28 mouse cellular contexts compared by ENCODE assay signal in the genomic region with DNA sequence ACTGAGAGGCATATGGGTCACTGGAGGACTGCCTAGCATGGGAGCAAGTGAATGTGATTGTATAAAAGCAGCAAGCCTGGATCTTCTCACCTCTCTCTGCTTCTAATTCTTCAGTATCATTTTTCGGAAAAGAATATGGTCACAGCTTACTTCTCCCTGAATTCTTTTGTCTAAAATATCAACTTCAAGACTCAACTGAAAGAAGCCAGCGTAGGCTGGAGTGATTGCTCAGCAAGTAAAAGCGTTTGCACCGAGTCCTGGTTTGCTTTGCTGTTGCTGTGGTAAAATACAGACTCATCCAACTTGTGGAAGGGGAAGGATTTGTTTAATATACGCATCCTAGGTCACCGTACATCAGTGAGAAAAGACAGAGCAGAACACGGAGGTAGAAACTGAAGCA.
A peak's percentile ranks its signal among the peaks of the same experiment; 100 is the strongest.
DNase-seq lines count a peak whose midpoint lies in the region; ATAC-seq lines count a peak whose summit lies in the region.
"Had no signal": no experiment of that assay in that cellular context is flagged by ENCODE, and none has a peak within 500 bp of the region (broad histone marks: within the 10 kb centered on the region; RNA-seq: fewer than 3 reads in every experiment).

No protein-coding gene starts in this region.

- peak; percentile 91 for ATAC-seq in frontal cortex, adult (ENCODE audit: low TSS enrichment)
- no peak for ATAC-seq in neural tube, embryonic 15.5 days (ENCODE audit: low FRiP score)
- ATAC-seq: activated CD4-positive, CD25-positive, alpha-beta regulatory T cell, adult 4 months; CD4-positive, CD25-positive, alpha-beta regulatory T cell, adult 4 months; forebrain, embryonic 14.5 days; forebrain, embryonic 16.5 days; Patski had no signal

- no peaks in the 10 kb centered on the region for H3K4me1 ChIP-seq in neural tube, embryonic 15.5 days
- H3K4me1 ChIP-seq: embryonic facial prominence, embryonic 13.5 days; embryonic facial prominence, embryonic 15.5 days; forebrain, embryonic 10.5 days; forebrain, embryonic 12.5 days had no signal

- DNase-seq in frontal cortex, postnatal 36 days (ENCODE audit: low spot score in 2 of 2) = no peak
- peak; percentile 4 to 6 for DNase-seq in left cerebral cortex, postnatal 14 days (ENCODE audit: low spot score in 2 of 2)
- DNase-seq in left cerebral cortex, postnatal 10 days (ENCODE audit: extremely low spot score in 1 of 2, low spot score in 2 of 2) = no peak
- DNase-seq: adrenal gland, adult 8-10 months; adrenal gland, postnatal 14 days; adrenal gland, postnatal 36 days; B cell, adult 2 months; cerebellum, adult 11 months; cerebellum, adult 18-20 months; cerebellum, adult 8-10 months; cerebellum, adult 9-11 months; cerebellum, postnatal 14 days; cerebellum, postnatal 36 days; embryo, embryonic 11 days had no signal

- WGBS in neural tube, embryonic 15.5 days = 92% methylated on average over 7 of the region's 7 CpGs

- no peaks in the 10 kb centered on the region for H3K9me3 ChIP-seq in neural tube, embryonic 15.5 days (replicated peaks)
- H3K9me3 ChIP-seq: embryonic facial prominence, embryonic 13.5 days; embryonic facial prominence, embryonic 15.5 days; forebrain, embryonic 10.5 days; forebrain, embryonic 12.5 days; G1E had no signal

- H3K4me3 ChIP-seq in neural tube, embryonic 15.5 days (replicated peaks) = no peak overlapping the region
- H3K4me3 ChIP-seq: embryonic facial prominence, embryonic 13.5 days; embryonic facial prominence, embryonic 15.5 days; erythroblast, embryonic 14.5 days; forebrain, embryonic 10.5 days; forebrain, embryonic 12.5 days had no signal

- no peak overlapping the region for H3K4me2 ChIP-seq in neural tube, embryonic 15.5 days
- H3K4me2 ChIP-seq: embryonic facial prominence, embryonic 13.5 days; embryonic facial prominence, embryonic 15.5 days; forebrain, embryonic 12.5 days had no signal

- intact Hi-C loops in left cerebral cortex, postnatal 14 days (cut with DNase I) = no loop called here
- intact Hi-C loops in left cerebral cortex, postnatal 10 days (cut with DNase I) = no loop called here

- no peak overlapping the region for H3K9ac ChIP-seq in neural tube, embryonic 15.5 days (replicated peaks)
- H3K9ac ChIP-seq: embryonic facial prominence, embryonic 13.5 days; embryonic facial prominence, embryonic 15.5 days; forebrain, embryonic 12.5 days had no signal

- no peaks in the 10 kb centered on the region for H3K36me3 ChIP-seq in neural tube, embryonic 15.5 days
- H3K36me3 ChIP-seq: embryonic facial prominence, embryonic 13.5 days; embryonic facial prominence, embryonic 15.5 days; forebrain, embryonic 10.5 days; forebrain, embryonic 12.5 days; G1E had no signal

- no peak overlapping the region for H3K27ac ChIP-seq in neural tube, embryonic 15.5 days (replicated peaks)
- H3K27ac ChIP-seq: embryonic facial prominence, embryonic 13.5 days; embryonic facial prominence, embryonic 15.5 days; forebrain, embryonic 10.5 days; forebrain, embryonic 12.5 days had no signal

- H3K27me3 ChIP-seq in neural tube, embryonic 15.5 days (replicated peaks) = no peaks in the 10 kb centered on the region
- H3K27me3 ChIP-seq: CH12.LX; embryonic facial prominence, embryonic 13.5 days; embryonic facial prominence, embryonic 15.5 days; forebrain, embryonic 12.5 days had no signal

Comparison
In these comparisons a context has a peak if more than half of its experiments do, and no peak if none do; other contexts are left out.
1. DNase-seq: peak in left cerebral cortex, postnatal 14 days (2 of 2); none in frontal cortex, postnatal 36 days (0 of 2) and left cerebral cortex, postnatal 10 days (0 of 2).